Mouse (Mus musculus): Measurements from ENCODE around the gene Fbxl8. TPM values are rescaled to one million over a fixed set of nuclear protein-coding genes. Genes with fewer than 3 reads are reported as not detected.

Gene Fbxl8
- polyA plus RNA-seq, 1 experiment from 2014 or later = 4.9 TPM

- peaks cover 14% of the 10 kb centered on the region for H3K4me1 ChIP-seq
- no peak for ATAC-seq (ENCODE audit: borderline replicate concordance, extremely low read depth, low FRiP score, low TSS enrichment)
- 78% methylated on average over 8 of the region's 8 CpGs for WGBS
- no peak overlapping the region for H3K27ac ChIP-seq
- no peaks in the 10 kb centered on the region for H3K9me3 ChIP-seq
- no peaks in the 10 kb centered on the region for H3K27me3 ChIP-seq
- no peak overlapping the region for H3K4me2 ChIP-seq
- no peak overlapping the region for H3K4me3 ChIP-seq
- no peak overlapping the region for H3K9ac ChIP-seq
- peaks cover 59% of the 10 kb centered on the region for H3K36me3 ChIP-seq
Measured at GRCm38 (mm10) chr8:105310118-105310517, 45.7 kb downstream of the Fbxl8 start.

GRCm38 (mm10) chr8:105311718-105312117 lies 47.3 kb downstream of the Fbxl8 start:
- no peak overlapping the region for H3K4me2 ChIP-seq
- no peaks in the 10 kb centered on the region for H3K9me3 ChIP-seq
- no peak for ATAC-seq (ENCODE audit: borderline replicate concordance, extremely low read depth, low FRiP score, low TSS enrichment)
- no peak overlapping the region for H3K9ac ChIP-seq
- H3K27ac ChIP-seq = no peak overlapping the region
- H3K36me3 ChIP-seq = peaks cover 65% of the 10 kb centered on the region
- no peaks in the 10 kb centered on the region for H3K27me3 ChIP-seq
- no peak overlapping the region for H3K4me3 ChIP-seq
- H3K4me1 ChIP-seq = 0 out of 2 replicates have a peak, but pooled peaks cover 3% of the 10 kb centered on the region
- 82% methylated on average over 1 of the region's 1 CpGs for WGBS

GRCm38 (mm10) chr8:105312891-105313481 lies 48.5 kb downstream of the Fbxl8 start:
- Histone ChIP-seq H3K4me3 (no peak overlapping the region), H3K9ac (no peak overlapping the region), H3K9me3 (no peaks in the 10 kb centered on the region), H3K27ac (no peak overlapping the region), H3K4me2 (no peak overlapping the region), H3K4me1 (0 out of 2 replicates have a peak, but pooled peaks cover 3% of the 10 kb centered on the region), H3K27me3 (no peaks in the 10 kb centered on the region), H3K36me3 (peaks cover 55% of the 10 kb centered on the region)
- no peak for ATAC-seq (ENCODE audit: borderline replicate concordance, extremely low read depth, low FRiP score, low TSS enrichment)
- WGBS = 86% methylated on average over 8 of the region's 8 CpGs

- 71% methylated on average over 9 of the region's 9 CpGs for WGBS
- H3K4me2 ChIP-seq = no peak overlapping the region
- H3K9ac ChIP-seq = no peak overlapping the region
- no peak for ATAC-seq (ENCODE audit: borderline replicate concordance, extremely low read depth, low FRiP score, low TSS enrichment)
- no peaks in the 10 kb centered on the region for H3K9me3 ChIP-seq
- H3K4me1 ChIP-seq = 0 out of 2 replicates have a peak, but pooled peaks cover 10% of the 10 kb centered on the region
- H3K36me3 ChIP-seq = peaks cover 57% of the 10 kb centered on the region
- no peaks in the 10 kb centered on the region for H3K27me3 ChIP-seq
- H3K27ac ChIP-seq = no peak overlapping the region
- no peak overlapping the region for H3K4me3 ChIP-seq
Measured at GRCm38 (mm10) chr8:105313622-105314402, 49.4 kb downstream of the Fbxl8 start.

GRCm38 (mm10) chr8:105315073-105315769 lies 50.8 kb downstream of the Fbxl8 start:
- ATAC-seq (ENCODE audit: borderline replicate concordance, extremely low read depth, low FRiP score, low TSS enrichment) = no peak
- Histone ChIP-seq H3K4me1 (0 out of 2 replicates have a peak, but pooled peaks cover 11% of the 10 kb centered on the region), H3K27me3 (no peaks in the 10 kb centered on the region), H3K4me2 (no peak overlapping the region), H3K36me3 (peaks cover 46% of the 10 kb centered on the region), H3K9ac (no peak overlapping the region), H3K9me3 (no peaks in the 10 kb centered on the region), H3K27ac (no peak overlapping the region), H3K4me3 (no peak overlapping the region)
- 84% methylated on average over 18 of the region's 18 CpGs for WGBS

GRCm38 (mm10) chr8:105317941-105318340 lies 53.5 kb downstream of the Fbxl8 start:
- Histone ChIP-seq H3K27me3 (no peaks in the 10 kb centered on the region), H3K9me3 (no peaks in the 10 kb centered on the region), H3K4me1 (0 out of 2 replicates have a peak, but pooled peaks cover 11% of the 10 kb centered on the region), H3K4me2 (no peak overlapping the region), H3K36me3 (peaks cover 34% of the 10 kb centered on the region), H3K9ac (no peak overlapping the region), H3K4me3 (no peak overlapping the region), H3K27ac (peak overlapping the region; percentile 67)
- WGBS = 74% methylated on average over 4 of the region's 4 CpGs
- 0 out of 2 replicates have a peak, but pooled peaks have one; percentile 12 for ATAC-seq (ENCODE audit: borderline replicate concordance, extremely low read depth, low FRiP score, low TSS enrichment)

GRCm38 (mm10) chr8:105318662-105319190 lies 54.3 kb downstream of the Fbxl8 start:
- no peak overlapping the region for H3K4me3 ChIP-seq
- peak overlapping the region; percentile 67 for H3K27ac ChIP-seq
- H3K9ac ChIP-seq = no peak overlapping the region
- no peak overlapping the region for H3K4me2 ChIP-seq
- WGBS = 68% methylated on average over 11 of the region's 11 CpGs
- peak; percentile 23; the same call in 1 of the 2 replicates for ATAC-seq (ENCODE audit: borderline replicate concordance, extremely low read depth, low FRiP score, low TSS enrichment)
- no peaks in the 10 kb centered on the region for H3K27me3 ChIP-seq
- 0 out of 2 replicates have a peak, but pooled peaks cover 11% of the 10 kb centered on the region for H3K4me1 ChIP-seq
- peaks cover 26% of the 10 kb centered on the region for H3K36me3 ChIP-seq
- H3K9me3 ChIP-seq = no peaks in the 10 kb centered on the region

MicroRNA genes within 50 kb of the gene (microRNA counts, 519-probe panel; counts per million panel counts)
- 1,986 counts per million, percentile 16 among the panel's probes with 10 or more counts for microRNA mmu-miR-328

Small RNAs within 50 kb of the gene (microRNA-seq; reads per million reads assigned to microRNA genes)
- not detected for gene Gm27320
- 215 reads per million, percentile 60 among the genes with 10 or more reads in this experiment for gene Mir328

Other genes with a start within 250 kb of the Fbxl8 start
- not detected in 2 replicates for gene Ces3a, start 216.0 kb upstream of the Fbxl8 start, polyA plus RNA-seq (2015; fragmentation: Nextera tagmentation; extraction: Ambion mirVana)
- gene Ces3b, start 180.9 kb upstream of the Fbxl8 start, polyA plus RNA-seq (2015; fragmentation: Nextera tagmentation; extraction: Ambion mirVana) = not detected in 2 replicates
- not detected in 2 replicates for gene Ces4a, start 132.8 kb upstream of the Fbxl8 start, polyA plus RNA-seq (2015; fragmentation: Nextera tagmentation; extraction: Ambion mirVana)
- gene Cbfb, start 94.0 kb upstream of the Fbxl8 start, polyA plus RNA-seq (2015; fragmentation: Nextera tagmentation; extraction: Ambion mirVana) = 62.9 and 63.3 TPM in 2 replicates
- gene D230025D16Rik, start 39.5 kb upstream of the Fbxl8 start, polyA plus RNA-seq (2015; fragmentation: Nextera tagmentation; extraction: Ambion mirVana) = 38.2 and 38.8 TPM in 2 replicates
- 23.4 and 26.0 TPM in 2 replicates for gene B3gnt9, start 9.5 kb upstream of the Fbxl8 start, polyA plus RNA-seq (2015; fragmentation: Nextera tagmentation; extraction: Ambion mirVana)
- gene Tradd, start within 50 bp of the Fbxl8 start, polyA plus RNA-seq (2015; fragmentation: Nextera tagmentation; extraction: Ambion mirVana) = 29.8 and 33.6 TPM in 2 replicates
- gene Hsf4, start 5.2 kb downstream of the Fbxl8 start, polyA plus RNA-seq (2015; fragmentation: Nextera tagmentation; extraction: Ambion mirVana) = 0.61 and 0.69 TPM in 2 replicates
- gene Nol3, start 11.5 kb downstream of the Fbxl8 start, polyA plus RNA-seq (2015; fragmentation: Nextera tagmentation; extraction: Ambion mirVana) = 1.5 and 1.7 TPM in 2 replicates
- gene 4931428F04Rik, start 25.2 kb downstream of the Fbxl8 start, polyA plus RNA-seq (2015; fragmentation: Nextera tagmentation; extraction: Ambion mirVana) = 9.7 and 10.0 TPM in 2 replicates
- 30.3 and 32.9 TPM in 2 replicates for gene Exoc3l, start 31.5 kb downstream of the Fbxl8 start, polyA plus RNA-seq (2015; fragmentation: Nextera tagmentation; extraction: Ambion mirVana)
- 76.4 and 77.3 TPM in 2 replicates for gene E2f4, start 33.0 kb downstream of the Fbxl8 start, polyA plus RNA-seq (2015; fragmentation: Nextera tagmentation; extraction: Ambion mirVana)
- gene Elmo3, start 41.0 kb downstream of the Fbxl8 start, polyA plus RNA-seq (2015; fragmentation: Nextera tagmentation; extraction: Ambion mirVana) = 10.1 and 12.1 TPM in 2 replicates
- 1.6 and 2.8 TPM in 2 replicates for gene Lrrc29, start 61.6 kb downstream of the Fbxl8 start, polyA plus RNA-seq (2015; fragmentation: Nextera tagmentation; extraction: Ambion mirVana)
- gene Tmem208, start 61.7 kb downstream of the Fbxl8 start, polyA plus RNA-seq (2015; fragmentation: Nextera tagmentation; extraction: Ambion mirVana) = 110 and 116 TPM in 2 replicates
- gene Fhod1, start 83.3 kb downstream of the Fbxl8 start, polyA plus RNA-seq (2015; fragmentation: Nextera tagmentation; extraction: Ambion mirVana) = 10.6 and 11.9 TPM in 2 replicates
- 6.4 and 7.2 TPM in 2 replicates for gene Slc9a5, start 84.2 kb downstream of the Fbxl8 start, polyA plus RNA-seq (2015; fragmentation: Nextera tagmentation; extraction: Ambion mirVana)
- gene Plekhg4, start 108.6 kb downstream of the Fbxl8 start, polyA plus RNA-seq (2015; fragmentation: Nextera tagmentation; extraction: Ambion mirVana) = 1.1 and 1.5 TPM in 2 replicates
- gene Kctd19, start 148.9 kb downstream of the Fbxl8 start, polyA plus RNA-seq (2015; fragmentation: Nextera tagmentation; extraction: Ambion mirVana) = not detected in 2 replicates
- 0.43 and 0.67 TPM in 2 replicates for gene Lrrc36, start 148.9 kb downstream of the Fbxl8 start, polyA plus RNA-seq (2015; fragmentation: Nextera tagmentation; extraction: Ambion mirVana)
- gene Tppp3, start 206.9 kb downstream of the Fbxl8 start, polyA plus RNA-seq (2015; fragmentation: Nextera tagmentation; extraction: Ambion mirVana) = 63.3 and 63.6 TPM in 2 replicates
- 44.0 and 50.9 TPM in 2 replicates for gene Zdhhc1, start 232.3 kb downstream of the Fbxl8 start, polyA plus RNA-seq (2015; fragmentation: Nextera tagmentation; extraction: Ambion mirVana)

Data from lung, embryonic 15.5 days (tissue).